Mouse (Mus musculus) large intestine, adult 2 months (tissue): Measurements from ENCODE around the gene Pbxip1. TPM values are rescaled to one million over a fixed set of nuclear protein-coding genes. Genes with fewer than 3 reads are reported as not detected.
A peak's percentile ranks its signal among the peaks of the same experiment; 100 is the strongest.

Source experiments
- DNase-seq: peaks from one replicate; pipeline ENCODE4 v3.0.0-alpha.2; 2012; ENCODE audit warnings: low read depth, low spot score
- WGBS: fragments of 180-500 bp; shearing (Covaris S2); methylation state at CpG from one replicate; pipeline ENCODE4 v1.1.7; 2018; 5-methylcytosine and 5-hydroxymethylcytosine counted together
- polyA plus RNA-seq: library from polyadenylated mRNA; depleted of rRNA; stranded (reverse); fragments of >200 nt; gene quantifications from 2 replicates; pipeline ENCODE4 v1.2.3, GENCODE M21; 2012; rRNA removed

Gene Pbxip1
- 44.6 and 52.7 TPM in 2 replicates for polyA plus RNA-seq

DNA sequence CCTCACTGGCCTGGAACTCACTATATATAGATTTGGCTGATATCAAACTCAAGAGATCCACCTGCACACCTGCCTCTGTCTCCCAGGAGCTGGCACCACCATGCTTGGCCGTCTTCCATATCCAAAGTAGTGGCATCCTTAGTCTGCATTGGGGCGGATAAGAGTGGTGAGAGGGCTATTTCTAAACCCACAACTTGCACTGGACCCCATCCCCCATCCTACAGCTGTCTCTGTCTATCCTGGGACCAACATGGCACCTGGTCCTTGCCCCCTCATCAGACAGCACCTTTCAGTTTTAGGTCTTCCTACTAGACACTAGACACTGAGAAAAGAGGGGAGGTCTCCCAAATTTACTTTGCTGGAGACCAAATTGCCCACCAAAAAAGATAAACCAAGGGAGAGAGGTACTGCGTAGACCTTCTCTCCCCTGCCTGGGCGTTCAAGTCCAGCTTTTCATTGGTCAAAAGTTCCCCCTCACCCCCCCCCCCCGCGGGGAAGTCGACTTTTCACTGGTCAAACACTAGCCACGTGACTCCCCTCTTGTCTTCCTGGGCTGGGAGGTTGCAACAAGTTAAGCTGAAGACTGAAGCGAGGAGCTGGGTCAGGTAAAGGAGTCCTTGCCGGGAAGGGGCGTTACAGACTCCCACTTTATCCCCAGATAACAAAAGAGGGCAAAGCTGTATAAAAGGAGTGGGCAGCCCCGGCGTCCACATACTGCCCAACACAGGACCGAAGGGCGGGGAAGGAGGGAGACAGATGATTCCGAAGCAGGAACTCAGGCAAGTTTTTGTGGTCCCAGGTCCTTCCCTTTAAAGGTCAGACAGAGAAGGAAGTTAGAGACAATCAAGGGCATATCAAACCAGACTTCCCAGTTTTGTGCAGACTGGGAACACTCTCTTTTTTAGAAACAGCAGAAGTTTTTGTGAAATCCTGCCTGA, at the start of gene Pbxip1:
TSS of gene Pbxip1 (plus strand) at position 531 of the 938 bp plus-strand sequence.
- WGBS, result 5% methylated on average over 16 of the region's 16 CpGs
- no peak for DNase-seq

DNA sequence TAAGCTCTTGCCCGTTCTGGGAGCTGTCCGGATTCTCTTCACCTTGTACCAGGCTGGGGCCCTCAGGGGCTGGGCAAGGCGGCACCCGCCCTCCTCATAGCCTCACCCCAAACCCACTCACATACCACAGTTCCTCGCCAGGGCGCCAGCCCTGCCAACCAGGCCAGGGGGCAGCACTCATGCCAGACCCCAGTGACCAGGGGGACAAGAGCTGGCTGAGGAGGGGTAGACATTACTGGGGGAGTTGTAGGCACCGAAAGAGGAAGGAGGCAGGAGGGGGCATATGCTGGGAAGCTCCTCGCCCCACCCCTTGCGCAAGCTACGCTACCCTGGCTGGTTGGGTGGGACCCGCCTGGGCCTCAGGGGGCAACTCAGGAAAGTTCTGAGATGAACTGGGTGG, 48.9 kb upstream of the Pbxip1 start:
- no peak for DNase-seq
- 30% methylated on average over 11 of the region's 11 CpGs for WGBS

DNA sequence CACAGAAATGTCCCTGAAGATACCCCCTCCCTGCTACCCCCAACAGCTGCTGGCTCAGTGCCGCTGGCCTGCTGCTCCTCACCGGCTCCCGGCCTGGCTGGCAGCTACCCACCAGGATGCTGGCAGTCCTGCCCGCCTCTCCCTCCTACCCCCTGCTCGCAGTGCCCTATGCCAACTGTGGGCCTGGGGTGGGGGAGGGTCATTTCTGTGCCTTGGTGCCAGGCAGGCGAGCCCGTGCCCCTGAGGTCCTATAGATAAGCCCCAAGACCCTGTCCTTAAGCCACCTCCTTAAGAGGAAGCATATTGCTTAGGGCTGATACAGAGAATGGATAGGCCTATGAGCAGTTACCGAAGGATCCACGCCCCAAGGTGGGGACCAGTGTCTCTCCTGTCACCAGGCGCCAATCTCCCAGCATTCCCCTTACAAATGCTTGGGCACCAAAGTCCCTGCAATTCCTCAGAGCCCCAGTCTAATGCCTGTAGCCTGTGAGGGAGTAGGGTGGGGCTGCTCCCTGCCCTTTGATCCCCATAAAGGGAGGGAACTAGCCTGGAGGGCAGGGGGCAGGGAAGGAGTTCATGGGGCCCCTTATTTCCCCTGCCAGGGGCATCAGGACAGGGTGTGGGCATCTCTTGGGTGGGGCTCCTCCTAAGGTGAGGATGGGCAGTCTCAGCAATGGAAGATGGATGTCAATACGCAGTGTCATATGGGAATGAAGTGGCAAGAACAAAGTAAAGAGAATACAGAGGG, 48.2 kb upstream of the Pbxip1 start:
- peak; percentile 92 for DNase-seq

DNA sequence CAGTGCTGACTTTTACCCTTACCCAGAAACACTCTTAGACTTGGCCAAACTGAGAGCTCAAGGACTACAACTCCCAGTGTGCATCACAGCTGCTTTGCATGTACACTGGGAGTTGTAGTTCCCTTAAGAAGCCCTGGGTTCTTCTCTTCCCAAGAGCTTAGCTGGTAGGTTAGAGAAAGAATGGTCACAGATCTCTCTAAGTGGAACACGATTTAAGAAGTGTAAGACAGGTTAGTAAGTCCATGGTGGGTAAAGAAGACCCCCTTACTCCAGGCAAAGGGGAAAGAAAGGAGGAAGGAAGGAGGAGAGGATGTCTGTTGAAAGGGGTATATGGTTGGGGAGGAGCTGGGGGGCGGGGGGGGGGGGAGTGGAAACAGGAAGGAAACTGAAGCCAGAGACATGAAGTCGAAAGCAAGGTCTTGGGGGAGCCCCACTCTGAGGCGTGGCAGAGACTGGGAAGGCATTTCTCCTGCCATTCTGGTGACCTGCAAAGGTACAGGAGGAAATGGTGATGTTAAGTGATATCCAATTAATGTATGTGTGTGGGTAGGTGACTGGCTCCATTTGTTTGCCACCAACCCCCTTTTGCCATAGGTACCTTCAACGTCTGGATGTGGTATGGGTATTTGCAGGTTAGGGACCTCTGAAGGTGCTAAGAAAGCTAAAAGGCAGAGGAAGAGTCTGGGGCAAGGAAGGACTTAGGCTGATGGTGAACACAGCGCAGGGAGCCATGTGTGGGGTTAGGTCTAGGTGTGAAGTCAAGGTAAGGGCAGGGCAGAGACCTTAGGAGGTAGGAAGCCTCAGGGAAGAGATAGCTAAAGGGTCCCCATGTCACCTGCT, 47.4 kb upstream of the Pbxip1 start:
- no peak for DNase-seq
- 27% methylated on average over 6 of the region's 6 CpGs for WGBS

More for the DNA sequence above, 48.2 kb upstream of the Pbxip1 start:
- 26% methylated on average over 11 of the region's 11 CpGs for WGBS

DNA sequence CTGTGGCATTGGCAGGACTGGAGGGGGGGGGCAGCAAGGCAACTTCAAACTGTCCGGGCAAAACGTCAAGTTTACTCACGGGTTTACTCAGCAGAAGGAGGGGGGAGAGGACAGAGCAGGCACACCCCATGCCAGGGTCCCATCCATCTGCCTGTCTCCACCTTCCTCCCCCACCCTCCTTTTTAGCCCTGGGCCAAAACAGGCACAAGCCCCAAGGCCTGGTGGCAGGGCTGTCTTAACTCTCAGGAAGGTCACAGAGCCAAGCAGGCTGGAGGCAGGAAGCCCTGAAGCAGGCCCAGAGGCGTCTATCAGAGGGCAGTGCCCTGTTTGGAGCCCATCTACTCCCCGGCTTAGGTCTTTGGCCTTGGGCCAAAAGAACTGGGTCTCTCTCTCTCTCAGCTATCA, 46.4 kb upstream of the Pbxip1 start:
- 9% methylated on average over 5 of the region's 5 CpGs for WGBS

DNA sequence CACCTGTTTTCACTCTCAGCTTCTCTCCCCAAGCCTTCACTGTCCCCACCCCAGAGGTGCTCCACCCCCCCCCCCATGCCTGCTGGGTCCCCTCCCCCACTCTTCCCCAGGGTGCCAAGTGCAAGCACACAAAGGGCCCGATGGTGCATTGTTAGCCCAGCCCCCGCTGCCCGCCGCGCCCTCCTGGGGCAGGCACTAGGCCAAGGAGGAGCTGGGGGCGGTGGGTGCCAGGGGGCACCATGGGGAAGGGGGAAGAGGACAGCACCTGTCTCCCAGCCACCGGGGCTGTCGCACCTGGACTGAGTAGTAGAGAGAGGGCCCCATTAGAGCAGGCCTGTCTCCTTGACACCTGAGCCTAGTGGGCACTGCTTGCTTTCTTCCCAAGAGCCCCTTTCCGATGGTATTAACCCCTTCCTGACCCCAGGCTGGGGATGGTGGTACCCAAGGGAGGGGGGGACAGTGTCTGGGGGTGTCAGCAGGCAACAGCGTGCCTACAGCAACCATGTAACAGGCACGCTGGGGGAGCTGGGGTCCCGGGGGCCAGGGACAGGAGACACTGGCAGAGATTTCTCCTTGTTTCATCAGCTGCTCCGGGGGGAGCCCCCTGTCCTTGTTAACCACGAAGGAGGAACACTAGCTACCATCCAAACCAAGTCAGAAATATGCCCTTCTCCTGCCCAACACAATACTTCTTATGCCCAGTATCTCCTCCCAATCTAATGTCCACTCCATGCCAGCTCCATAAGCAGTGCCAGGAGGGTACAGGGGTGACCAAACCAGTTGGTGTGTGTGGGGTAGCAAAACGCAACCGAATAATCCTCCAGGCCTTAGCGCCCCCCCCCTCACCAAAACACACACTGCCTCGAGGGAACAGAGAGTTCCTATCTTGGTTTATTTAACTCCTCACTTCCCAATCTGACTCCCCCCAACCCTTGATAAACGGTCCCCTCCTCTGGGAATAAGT, 45.5 kb upstream of the Pbxip1 start:
- no peak for DNase-seq
- 7% methylated on average over 19 of the region's 19 CpGs for WGBS

More for the DNA sequence above, 46.4 kb upstream of the Pbxip1 start:
- DNase-seq, result no peak

DNA sequence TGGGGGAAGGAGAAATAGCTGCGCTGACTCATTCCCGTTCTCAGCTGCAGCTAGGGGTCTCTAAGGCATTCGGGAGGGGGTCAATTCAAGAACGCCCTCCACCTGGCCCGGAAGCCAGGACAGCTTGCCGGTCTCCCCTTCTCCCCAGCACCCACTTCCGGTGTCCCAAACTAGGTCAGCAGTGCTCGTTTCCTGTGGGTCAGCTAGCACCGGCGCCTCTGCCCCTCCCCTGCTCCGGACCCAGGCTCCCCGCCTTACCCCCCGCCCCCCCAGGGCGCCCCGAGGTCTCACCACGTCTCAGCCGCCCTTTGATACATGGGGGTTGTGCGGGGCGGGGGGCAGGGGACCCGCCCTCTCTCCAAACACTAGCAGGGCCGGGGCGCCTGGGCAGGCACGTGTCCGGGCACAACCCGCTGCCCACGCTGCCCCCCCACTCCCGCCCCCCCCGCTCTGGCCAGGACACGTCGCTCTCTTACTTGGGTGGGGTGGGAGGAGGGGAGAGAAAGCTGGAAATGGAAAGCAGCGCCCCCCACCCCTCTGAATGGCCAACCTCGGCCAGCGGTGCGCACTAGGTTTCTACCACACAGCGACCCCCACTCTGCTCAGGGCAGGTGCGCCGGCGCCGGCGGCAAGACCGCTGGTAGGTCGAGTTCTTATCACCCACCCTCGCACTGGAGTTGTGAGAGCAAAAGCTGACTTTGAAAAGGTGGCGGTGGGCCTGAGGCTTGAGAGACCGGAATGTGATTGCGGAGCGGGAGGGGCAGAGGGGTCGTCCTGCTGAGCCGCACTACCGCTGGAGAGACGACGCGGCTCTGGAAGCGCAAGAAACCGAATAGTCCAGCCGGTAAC, 44.6 kb upstream of the Pbxip1 start:
- no peak for DNase-seq
- 1% methylated on average over 46 of the region's 56 CpGs for WGBS

DNA sequence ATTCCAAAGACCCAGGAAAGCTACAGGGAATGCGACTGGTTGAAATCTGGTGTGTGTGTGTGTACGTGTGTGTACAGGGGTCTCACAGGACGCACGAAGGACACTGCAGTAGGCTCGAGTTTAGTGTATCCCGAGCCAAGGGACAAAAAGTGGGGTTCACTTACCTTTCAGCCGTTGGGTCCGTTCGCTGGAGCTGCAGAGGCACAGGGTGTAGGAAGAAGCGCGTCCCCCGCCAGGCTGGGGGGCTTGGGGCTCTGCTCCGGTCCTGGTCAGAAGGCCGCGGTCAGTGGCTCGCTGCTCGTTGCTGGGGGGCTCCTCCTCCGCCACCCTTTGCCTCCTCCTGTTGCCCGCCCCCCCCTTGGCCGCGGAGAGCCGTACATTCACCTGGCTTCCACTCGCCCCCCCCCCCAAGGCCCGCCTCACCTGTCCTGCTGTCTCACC, 43.6 kb upstream of the Pbxip1 start:
- DNase-seq, result no peak
- under 1% methylated on average over 23 of the region's 24 CpGs for WGBS

DNA sequence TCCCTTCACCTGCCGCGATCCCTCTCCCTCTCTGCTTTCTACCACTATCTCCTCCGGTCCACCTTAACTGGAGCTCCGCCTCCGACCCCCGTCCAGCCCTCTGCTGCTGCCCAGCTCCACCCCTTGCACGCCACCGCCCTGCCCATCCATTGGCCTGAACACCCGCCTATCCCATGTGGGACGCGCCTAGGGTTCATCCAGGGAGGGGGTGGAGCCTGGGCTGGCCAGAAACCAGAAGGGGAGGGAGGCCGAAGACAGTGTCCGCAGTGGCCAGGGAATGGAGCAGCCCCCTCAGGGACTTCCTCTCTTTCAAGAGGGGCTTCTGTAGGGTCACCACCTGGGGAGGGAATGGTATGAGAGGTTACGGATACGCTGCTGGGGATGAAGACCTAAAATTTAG, 42.9 kb upstream of the Pbxip1 start:
- WGBS, result under 1% methylated on average over 15 of the region's 15 CpGs
- peak; percentile 87 for DNase-seq

DNA sequence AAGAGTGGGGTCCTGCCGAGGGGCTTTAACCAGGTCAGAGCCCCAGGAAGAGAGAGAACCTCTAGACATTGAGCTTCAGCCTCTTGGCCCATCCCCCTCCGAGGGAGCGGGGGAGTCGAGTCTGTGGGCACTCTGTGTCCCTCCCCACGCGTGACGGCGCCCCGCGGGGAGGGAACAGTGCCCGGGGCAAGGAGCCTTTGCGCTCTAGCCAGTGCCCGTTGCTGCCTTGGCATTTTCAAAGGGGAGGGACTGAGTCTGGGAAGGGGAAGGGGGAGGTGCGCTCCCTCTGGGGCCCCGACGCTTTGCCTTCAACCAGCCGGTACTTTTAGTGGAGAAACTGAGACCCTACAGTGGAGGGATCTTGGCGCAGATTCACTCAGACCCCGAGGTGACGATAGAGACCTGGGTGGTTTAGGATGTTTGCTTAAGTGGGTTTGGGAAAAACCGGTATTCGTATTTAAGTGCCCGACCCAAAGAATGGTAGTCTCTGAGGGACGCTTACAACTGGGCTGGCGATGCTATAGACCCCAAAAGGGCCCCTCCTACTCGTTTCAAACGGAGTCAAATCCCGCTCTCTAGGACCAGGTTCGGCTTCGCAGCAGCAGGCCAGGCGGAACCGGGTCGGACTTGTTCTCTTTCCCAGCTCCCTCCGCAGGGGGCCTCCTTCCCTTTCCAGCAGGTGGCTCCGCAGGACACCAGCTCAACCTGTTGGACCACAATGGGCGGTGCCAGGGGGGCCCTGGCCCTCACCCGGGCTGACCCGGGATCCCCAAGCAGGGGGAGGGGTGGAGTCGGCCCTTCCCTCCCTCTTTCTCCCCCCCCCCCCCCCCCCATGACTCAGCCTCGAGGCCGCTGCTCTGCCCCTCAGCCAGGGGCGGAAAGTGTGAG, 42.3 kb upstream of the Pbxip1 start, which contains the start of gene Zbtb7b:
TSS of gene Zbtb7b (minus strand) at position 771 of the 888 bp plus-strand sequence.
- under 1% methylated on average over 41 of the region's 42 CpGs for WGBS
- DNase-seq, result no peak

DNA sequence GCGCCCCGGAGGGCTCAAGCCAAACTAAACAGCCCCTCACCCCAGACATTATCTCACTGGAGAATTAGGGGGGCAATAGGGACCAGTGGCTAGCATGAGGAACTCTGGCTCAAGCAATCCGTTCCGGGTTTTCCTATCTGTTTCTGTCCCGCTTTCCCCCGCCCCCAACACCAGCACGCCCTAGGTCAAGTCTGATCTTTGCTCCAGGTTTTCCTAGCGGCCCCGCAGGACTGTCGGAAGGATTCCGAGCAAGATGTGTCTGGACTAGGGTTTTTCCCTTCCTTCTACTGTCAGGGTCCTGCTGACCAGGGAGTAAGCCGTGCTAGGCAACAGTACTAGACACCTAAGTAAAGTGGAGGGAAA, 41.6 kb upstream of the Pbxip1 start:
- DNase-seq, result no peak
- WGBS, result 1% methylated on average over 12 of the region's 12 CpGs

DNA sequence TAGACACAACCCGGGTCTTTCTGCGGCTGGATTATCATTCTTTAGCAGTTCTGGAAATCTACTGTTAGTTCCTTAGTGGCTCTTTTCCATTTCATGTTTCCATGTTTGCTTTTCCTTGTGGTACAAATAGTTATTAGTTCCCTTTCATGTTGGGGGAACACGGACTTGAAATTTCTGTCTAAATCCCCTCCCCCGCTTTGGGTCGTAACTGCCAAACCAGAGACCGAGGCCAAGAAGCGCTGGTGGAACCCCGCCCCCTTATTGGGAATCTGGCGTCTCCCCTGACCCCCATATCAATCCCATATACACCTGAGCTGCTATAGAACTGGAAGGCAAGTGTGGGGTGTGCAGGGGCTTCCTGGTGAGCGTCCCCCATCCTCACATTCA, 41.1 kb upstream of the Pbxip1 start:
- DNase-seq, result no peak
- 3% methylated on average over 10 of the region's 10 CpGs for WGBS

DNA sequence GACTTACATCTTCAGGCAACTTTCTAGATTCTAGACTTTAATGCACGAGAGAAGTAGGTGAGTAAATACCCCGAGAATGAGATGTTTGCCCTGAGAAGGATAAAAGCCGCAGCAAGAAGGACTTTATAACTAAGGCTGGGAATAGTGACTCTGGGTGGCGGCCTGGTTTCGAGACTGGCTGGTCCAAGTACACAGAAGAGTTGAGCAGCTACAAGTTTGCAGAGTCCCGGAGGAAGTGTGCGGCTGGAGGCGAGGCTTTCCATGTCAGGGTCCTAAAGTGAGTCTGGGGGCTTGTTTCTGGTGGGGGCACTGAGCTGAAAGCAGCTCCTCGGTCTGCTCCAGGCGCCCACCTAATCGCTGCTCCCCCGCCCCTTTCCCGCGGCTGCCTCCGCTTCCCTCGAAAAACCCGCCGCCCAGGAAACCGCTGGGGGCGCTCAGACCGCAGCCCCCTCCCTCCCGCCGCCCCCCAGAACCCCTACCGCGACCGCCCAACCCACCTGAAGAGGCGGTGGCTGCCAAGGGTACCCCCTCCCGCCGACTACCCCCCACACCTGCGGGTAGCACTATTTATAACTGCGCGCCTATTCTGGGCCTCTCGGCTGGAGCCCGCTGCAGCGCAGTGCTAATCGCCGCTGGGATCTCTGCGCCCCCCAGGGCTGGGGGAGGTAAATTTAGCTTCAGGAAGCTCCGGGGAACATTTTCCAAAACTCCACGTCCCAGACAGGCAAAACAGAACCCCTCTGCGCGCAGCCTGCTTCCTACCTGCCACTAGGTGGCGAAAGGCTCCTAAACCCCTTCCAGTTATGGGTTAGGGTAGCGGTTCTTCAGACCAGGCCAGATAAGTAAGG, 40.5 kb upstream of the Pbxip1 start:
- WGBS, result 1% methylated on average over 44 of the region's 44 CpGs
- DNase-seq, result no peak

DNA sequence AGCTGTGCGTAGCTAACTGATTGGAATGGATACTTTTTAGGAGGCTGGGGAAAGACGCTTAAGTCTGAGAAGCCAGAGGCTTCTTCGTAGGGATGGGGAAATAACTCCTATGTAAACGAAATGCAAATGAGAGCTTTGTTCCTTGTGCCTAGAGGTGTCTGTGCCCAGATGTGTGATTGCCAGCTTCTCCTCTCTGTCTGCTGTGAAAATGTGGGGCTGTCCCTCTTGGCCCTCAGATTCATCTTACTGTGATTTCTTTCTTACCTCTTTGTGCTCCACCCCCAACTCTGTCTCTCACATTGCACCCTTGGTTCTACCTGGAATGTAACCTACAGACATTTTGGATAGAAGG, 39.9 kb upstream of the Pbxip1 start:
- DNase-seq, result no peak
- 2% methylated on average over 4 of the region's 4 CpGs for WGBS

DNA sequence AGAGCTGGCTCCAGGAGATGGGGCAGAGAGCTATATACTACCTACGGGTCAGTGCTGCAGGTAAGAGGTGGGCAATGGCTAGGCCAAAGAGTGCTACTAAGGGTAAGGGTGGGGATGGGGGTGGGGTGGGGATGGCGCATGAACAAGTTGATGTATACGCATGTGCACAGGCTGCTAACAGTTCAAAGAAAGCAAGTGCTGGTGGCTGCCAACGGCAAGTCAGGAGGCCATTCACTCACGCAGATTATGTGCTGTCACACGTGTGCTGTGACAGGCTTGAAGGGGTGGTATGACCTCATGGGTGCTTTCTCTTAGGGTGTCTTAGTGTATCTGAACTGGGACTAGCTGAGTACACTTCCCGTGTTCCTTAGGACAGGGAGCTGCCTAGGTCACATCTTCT, 35.2 kb upstream of the Pbxip1 start:
- no peak for DNase-seq
- 80% methylated on average over 7 of the region's 7 CpGs for WGBS

DNA sequence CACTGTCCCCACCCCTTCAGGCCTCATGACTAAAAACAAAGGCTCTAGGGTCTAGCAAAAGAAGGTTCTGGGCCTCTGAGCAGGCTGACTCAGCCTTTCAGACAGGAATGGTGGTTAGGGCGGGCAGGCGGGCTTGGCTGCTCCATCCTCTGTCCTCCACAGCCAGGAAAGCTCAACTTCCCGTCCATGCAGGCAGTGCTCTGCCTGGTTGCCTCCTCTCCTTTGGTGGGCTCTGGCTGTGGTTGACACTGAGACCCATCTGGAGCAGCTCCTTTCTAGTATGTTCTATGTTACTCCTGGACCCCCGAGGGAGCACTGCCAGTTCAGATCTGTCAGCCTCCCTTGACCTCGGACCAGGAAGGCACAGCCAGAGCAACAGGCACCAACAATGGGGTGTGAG, 33.8 kb upstream of the Pbxip1 start, which contains the start of gene Lenep:
TSS of gene Lenep (minus strand) at position 101 of the 400 bp plus-strand sequence.
- 83% methylated on average over 5 of the region's 5 CpGs for WGBS
- no peak for DNase-seq
